ENCODE assay signal across 8 mouse cellular contexts in genomic region chr17:48408526-48409291, GRCm38 (mm10). TPM values are rescaled to one million over a fixed set of nuclear protein-coding genes. Genes with fewer than 3 reads are reported as not detected.
A peak's percentile ranks its signal among the peaks of the same experiment; 100 is the strongest.
DNase-seq lines count a peak whose midpoint lies in the region; ATAC-seq and TF ChIP-seq lines count a peak whose summit lies in the region.

No protein-coding gene starts in this region.

- under 1% methylated on average over 47 of the region's 47 CpGs for WGBS in embryonic facial prominence, embryonic 12.5 days
- WGBS in heart, adult 2 months = under 1% methylated on average over 47 of the region's 47 CpGs
- WGBS in kidney, adult 2 months = under 1% methylated on average over 47 of the region's 47 CpGs
- under 1% methylated on average over 47 of the region's 47 CpGs for WGBS in limb, embryonic 12.5 days
- under 1% methylated on average over 47 of the region's 47 CpGs for WGBS in midbrain, embryonic 13.5 days

- peaks cover 12% of the 10 kb centered on the region for H3K36me3 ChIP-seq in embryonic facial prominence, embryonic 12.5 days
- H3K36me3 ChIP-seq in heart, adult 2 months (ENCODE audit: control insufficient read depth, insufficient read depth, low read length) = peaks cover 13% of the 10 kb centered on the region
- no peaks in the 10 kb centered on the region; the same call in 1 of the 2 replicates for H3K36me3 ChIP-seq in kidney, adult 2 months (ENCODE audit: control insufficient read depth, insufficient read depth, low read length)
- peaks cover 17% of the 10 kb centered on the region for H3K36me3 ChIP-seq in limb, embryonic 12.5 days
- H3K36me3 ChIP-seq in midbrain, embryonic 13.5 days = peaks cover 7% of the 10 kb centered on the region; the same call in 1 of the 2 replicates

- H3K27me3 ChIP-seq in embryonic facial prominence, embryonic 12.5 days = no peaks in the 10 kb centered on the region
- no peaks in the 10 kb centered on the region for H3K27me3 ChIP-seq in heart, adult 2 months (ENCODE audit: control insufficient read depth, insufficient read depth, low read length)
- H3K27me3 ChIP-seq in kidney, adult 2 months (replicated peaks; ENCODE audit: control insufficient read depth, insufficient read depth, low read length) = no peaks in the 10 kb centered on the region
- H3K27me3 ChIP-seq in limb, embryonic 12.5 days = no peaks in the 10 kb centered on the region
- H3K27me3 ChIP-seq in midbrain, embryonic 13.5 days = no peaks in the 10 kb centered on the region

- peak overlapping the region; percentile 100 for H3K27ac ChIP-seq in embryonic facial prominence, embryonic 12.5 days
- H3K27ac ChIP-seq in heart, adult 2 months = peak overlapping the region; percentile 95
- H3K27ac ChIP-seq in kidney, adult 2 months (ENCODE audit: insufficient read depth, low read depth, low read length) = peak overlapping the region; percentile 98
- peak overlapping the region; percentile 100 for H3K27ac ChIP-seq in limb, embryonic 12.5 days
- H3K27ac ChIP-seq in midbrain, embryonic 13.5 days = peak overlapping the region; percentile 100

- no peak for TF ChIP-seq EP300 in heart, adult 2 months (IDR thresholded peaks at IDR 0.05; ENCODE audit: insufficient read depth, low read depth, low read length)

- H3K9me3 ChIP-seq in embryonic facial prominence, embryonic 12.5 days = no peaks in the 10 kb centered on the region
- no peaks in the 10 kb centered on the region for H3K9me3 ChIP-seq in limb, embryonic 12.5 days
- H3K9me3 ChIP-seq in midbrain, embryonic 13.5 days = no peaks in the 10 kb centered on the region

- H3K4me2 ChIP-seq in embryonic facial prominence, embryonic 12.5 days (replicated peaks) = peak overlapping the region; percentile 76
- peak overlapping the region; percentile 76 for H3K4me2 ChIP-seq in limb, embryonic 12.5 days
- peak overlapping the region; percentile 73 for H3K4me2 ChIP-seq in midbrain, embryonic 13.5 days (replicated peaks)

- ATAC-seq in embryonic facial prominence, embryonic 12.5 days (ENCODE audit: insufficient number of reproducible peaks, insufficient read depth, low FRiP score, low TSS enrichment) = peak; percentile 19; the same call in 1 of the 2 replicates
- ATAC-seq in limb, embryonic 12.5 days (ENCODE audit: insufficient number of reproducible peaks, insufficient read depth, low FRiP score, low TSS enrichment, low read depth) = peak; percentile 41
- peak; percentile 53 for ATAC-seq in midbrain, embryonic 13.5 days

- H3K4me1 ChIP-seq in embryonic facial prominence, embryonic 12.5 days = peaks cover 15% of the 10 kb centered on the region
- peaks cover 5% of the 10 kb centered on the region for H3K4me1 ChIP-seq in heart, adult 2 months (ENCODE audit: control insufficient read depth, insufficient read depth, low read length)
- H3K4me1 ChIP-seq in kidney, adult 2 months (ENCODE audit: control insufficient read depth, insufficient read depth, low read length) = peaks cover 7% of the 10 kb centered on the region; the same call in 1 of the 2 replicates
- H3K4me1 ChIP-seq in limb, embryonic 12.5 days (replicated peaks) = peaks cover 20% of the 10 kb centered on the region
- peaks cover 31% of the 10 kb centered on the region for H3K4me1 ChIP-seq in midbrain, embryonic 13.5 days (replicated peaks)

- TF ChIP-seq CTCF in heart, adult 2 months (IDR thresholded peaks at IDR 0.05) = no peak
- TF ChIP-seq CTCF in kidney, adult 2 months (conservative IDR thresholded peaks at IDR 0.05; ENCODE audit: insufficient read depth, insufficient read length, low read depth, low read length) = no peak

- H3K9ac ChIP-seq in embryonic facial prominence, embryonic 12.5 days = peak overlapping the region; percentile 93
- peak overlapping the region; percentile 85 for H3K9ac ChIP-seq in heart, adult 2 months (ENCODE audit: low read depth, low read length)
- peak overlapping the region; percentile 99 for H3K9ac ChIP-seq in limb, embryonic 12.5 days (replicated peaks)
- peak overlapping the region; percentile 99 for H3K9ac ChIP-seq in midbrain, embryonic 13.5 days (replicated peaks)

- TF ChIP-seq POLR2A in heart, adult 2 months (IDR thresholded peaks at IDR 0.05; ENCODE audit: insufficient read depth, low read depth, low read length) = peak; percentile 49; the same call in 1 of the 2 replicates
- TF ChIP-seq POLR2A in kidney, adult 2 months (IDR thresholded peaks at IDR 0.05; ENCODE audit: low read depth, low read length) = no peak

- peaks cover 6% of the 10 kb centered on the region for H3K79me2 ChIP-seq in heart, adult 2 months (replicated peaks; ENCODE audit: control insufficient read depth, insufficient read depth, low read length)

- peak; percentile 85 for DNase-seq in 3134 (ENCODE audit: extremely low read depth, insufficient read length, low spot score)
- peak; percentile 79 for DNase-seq in adrenal gland, postnatal 25 days
- DNase-seq in heart, adult 2 months = peak; percentile 82 to 88
- DNase-seq in kidney, adult 2 months = peak; percentile 81
- peak; percentile 79 to 81 for DNase-seq in spleen, adult 18-20 months

- H3K4me3 ChIP-seq in embryonic facial prominence, embryonic 12.5 days = peak overlapping the region; percentile 79
- H3K4me3 ChIP-seq in heart, adult 2 months = peak overlapping the region; percentile 91
- peak overlapping the region; percentile 86 for H3K4me3 ChIP-seq in kidney, adult 2 months (ENCODE audit: insufficient read depth, low read depth, low read length)
- peak overlapping the region; percentile 84 for H3K4me3 ChIP-seq in limb, embryonic 12.5 days (replicated peaks)
- H3K4me3 ChIP-seq in midbrain, embryonic 13.5 days (replicated peaks) = peak overlapping the region; percentile 88

- intact Hi-C loops in heart, adult 2 months (cut with DNase I) = no loop called here

RNA-seq across cellular contexts. Expression of gene Nfya, which starts 1.0 kb away (rescaled TPM):
- 36.6 and 39.2 TPM in 2 replicates for total RNA-seq in adrenal gland, postnatal 25 days (2021)
- 19.6 and 19.9 TPM in 2 replicates for polyA plus RNA-seq in embryonic facial prominence, embryonic 12.5 days (2016; fragmentation: Nextera tagmentation; extraction: Ambion mirVana)
- 10 to 100 TPM; 14.7 to 21.2 TPM for total RNA-seq in heart, adult 2 months (2021)
- 33.1 and 41.9 TPM in 2 replicates for polyA plus RNA-seq in heart, adult 2 months (2012; rRNA removed)
- 45.8 and 46.2 TPM in 2 replicates for polyA plus RNA-seq in kidney, adult 2 months (2012; rRNA removed)
- polyA plus RNA-seq in limb, embryonic 12.5 days (2016; fragmentation: Nextera tagmentation; extraction: Ambion mirVana) = 19.7 and 21.3 TPM in 2 replicates
- 14.2 and 15.9 TPM in 2 replicates for polyA plus RNA-seq in midbrain, embryonic 13.5 days (2015; fragmentation: Nextera tagmentation; extraction: Ambion mirVana)

RNA-seq across cellular contexts. Expression of gene Oard1, which starts 1.1 kb away (rescaled TPM):
- 21.5 and 31.2 TPM in 2 replicates for total RNA-seq in adrenal gland, postnatal 25 days (2021)
- 57.1 and 64.0 TPM in 2 replicates for polyA plus RNA-seq in embryonic facial prominence, embryonic 12.5 days (2016; fragmentation: Nextera tagmentation; extraction: Ambion mirVana)
- 10 to 100 TPM; 15.5 to 21.6 TPM for total RNA-seq in heart, adult 2 months (2021)
- polyA plus RNA-seq in heart, adult 2 months (2012; rRNA removed) = 8.6 and 20.5 TPM in 2 replicates
- polyA plus RNA-seq in kidney, adult 2 months (2012; rRNA removed) = 18.2 and 25.8 TPM in 2 replicates
- polyA plus RNA-seq in limb, embryonic 12.5 days (2016; fragmentation: Nextera tagmentation; extraction: Ambion mirVana) = 59.5 and 61.4 TPM in 2 replicates
- polyA plus RNA-seq in midbrain, embryonic 13.5 days (2015; fragmentation: Nextera tagmentation; extraction: Ambion mirVana) = 65.6 and 67.0 TPM in 2 replicates

RNA-seq across cellular contexts. Expression of gene Apobec2, which starts 24.0 kb away (rescaled TPM):
- total RNA-seq in adrenal gland, postnatal 25 days (2021) = 1.3 and 1.5 TPM in 2 replicates
- polyA plus RNA-seq in embryonic facial prominence, embryonic 12.5 days (2016; fragmentation: Nextera tagmentation; extraction: Ambion mirVana) = 3.4 and 5.7 TPM in 2 replicates
- 100 to 1,000 TPM; 222 to 256 TPM for total RNA-seq in heart, adult 2 months (2021)
- polyA plus RNA-seq in heart, adult 2 months (2012; rRNA removed) = 150 and 194 TPM in 2 replicates
- 2.0 and 6.0 TPM in 2 replicates for polyA plus RNA-seq in kidney, adult 2 months (2012; rRNA removed)
- polyA plus RNA-seq in limb, embryonic 12.5 days (2016; fragmentation: Nextera tagmentation; extraction: Ambion mirVana) = 8.1 and 8.2 TPM in 2 replicates
- 0.46 and 0.58 TPM in 2 replicates for polyA plus RNA-seq in midbrain, embryonic 13.5 days (2015; fragmentation: Nextera tagmentation; extraction: Ambion mirVana)

RNA-seq across cellular contexts. Expression of gene Tspo2, which starts 42.6 kb away (rescaled TPM):
- total RNA-seq in adrenal gland, postnatal 25 days (2021) = not detected in 2 replicates
- polyA plus RNA-seq in embryonic facial prominence, embryonic 12.5 days (2016; fragmentation: Nextera tagmentation; extraction: Ambion mirVana) = 0.89 and 1.5 TPM in 2 replicates
- total RNA-seq in heart, adult 2 months (2021) = 1 to 10 TPM in 1 of 2 experiments, not detected in 1; 1.9 TPM
- polyA plus RNA-seq in heart, adult 2 months (2012; rRNA removed) = 0.82 and 5.4 TPM in 2 replicates
- 0.41 and 0.53 TPM in 2 replicates for polyA plus RNA-seq in kidney, adult 2 months (2012; rRNA removed)
- 2.1 and 3.0 TPM in 2 replicates for polyA plus RNA-seq in limb, embryonic 12.5 days (2016; fragmentation: Nextera tagmentation; extraction: Ambion mirVana)
- polyA plus RNA-seq in midbrain, embryonic 13.5 days (2015; fragmentation: Nextera tagmentation; extraction: Ambion mirVana) = 3.2 and 3.5 TPM in 2 replicates

RNA-seq across cellular contexts. Expression of gene Unc5cl, which starts 46.0 kb away (rescaled TPM):
- total RNA-seq in adrenal gland, postnatal 25 days (2021) = not detected in 2 replicates
- 0.47 and 0.53 TPM in 2 replicates for polyA plus RNA-seq in embryonic facial prominence, embryonic 12.5 days (2016; fragmentation: Nextera tagmentation; extraction: Ambion mirVana)
- total RNA-seq in heart, adult 2 months (2021) = under 1 TPM; 0.23 to 0.27 TPM
- polyA plus RNA-seq in heart, adult 2 months (2012; rRNA removed) = 0.21 TPM in 1 of 2 replicates, not detected in the other
- polyA plus RNA-seq in kidney, adult 2 months (2012; rRNA removed) = 0.26 and 0.58 TPM in 2 replicates
- 0.12 and 0.28 TPM in 2 replicates for polyA plus RNA-seq in limb, embryonic 12.5 days (2016; fragmentation: Nextera tagmentation; extraction: Ambion mirVana)
- polyA plus RNA-seq in midbrain, embryonic 13.5 days (2015; fragmentation: Nextera tagmentation; extraction: Ambion mirVana) = 0.23 TPM in 2 replicates

Comparison
In these comparisons a context has a peak if more than half of its experiments do, and no peak if none do; other contexts are left out.
1. Peak in every context shown above with its lines: DNase-seq, ATAC-seq, H3K4me3 ChIP-seq and H3K27ac ChIP-seq.
2. RNA of gene Apobec2, which starts 24.0 kb away (polyA plus RNA-seq): 150 to 194 TPM in heart, adult 2 months; 8.1 to 8.2 TPM in limb, embryonic 12.5 days, 2.0 to 6.0 TPM in kidney, adult 2 months, 3.4 to 5.7 TPM in embryonic facial prominence, embryonic 12.5 days and 0.46 to 0.58 TPM in midbrain, embryonic 13.5 days; every median in the first group is over 10 times any median in the second.